Mouse (Mus musculus): ENCODE data around the gene A830005F24Rik.

DNA sequence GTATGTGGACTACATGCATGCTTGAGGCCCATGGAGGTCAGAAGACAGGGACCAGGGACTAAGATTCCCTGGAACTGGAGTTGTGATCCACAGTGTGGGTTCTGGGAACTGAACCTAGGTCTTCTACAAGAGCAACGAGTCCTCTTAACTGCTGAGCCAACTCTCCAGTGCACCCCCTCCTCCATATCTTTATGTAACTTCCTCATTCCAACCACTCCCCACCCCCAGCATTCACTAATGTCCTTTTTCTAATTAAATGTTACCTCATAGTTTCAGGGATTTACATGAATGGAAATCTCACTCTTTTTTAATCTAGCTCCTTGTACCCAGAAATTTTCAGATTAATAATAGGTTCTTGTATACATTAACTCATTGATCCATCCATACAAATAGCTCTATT lies 42.6 kb downstream of the A830005F24Rik start:
- TF ChIP-seq CTCF (IDR thresholded peaks at IDR 0.05; ENCODE audit: insufficient read depth, low read length), result no peak
- no peak for TF ChIP-seq POLR2A (IDR thresholded peaks at IDR 0.05; ENCODE audit: borderline replicate concordance, extremely low read depth, low read depth, low read length)
